In genomic region chr6:5443104-5443863, GRCm38 (mm10) we compare ENCODE assay signal across 8 mouse cellular contexts. TPM values are rescaled to one million over a fixed set of nuclear protein-coding genes. Genes with fewer than 3 reads are reported as not detected.
DNase-seq lines count a peak whose midpoint lies in the region; ATAC-seq and TF ChIP-seq lines count a peak whose summit lies in the region.

No protein-coding gene starts in this region.

- H3K27me3 ChIP-seq in kidney, postnatal 0 days (ENCODE audit: insufficient read depth, low read length), result no peaks in the 10 kb centered on the region
- H3K27me3 ChIP-seq in liver, postnatal 0 days (ENCODE audit: insufficient read depth, low read length), result no peaks in the 10 kb centered on the region

- peak; percentile 78 for DNase-seq in gastrocnemius, adult 18-20 months (ENCODE audit: low spot score)
- no peak for DNase-seq in gastrocnemius, postnatal 14 days
- DNase-seq in adrenal gland, postnatal 14 days, result peak; percentile 38
- DNase-seq in heart, adult 9 months (ENCODE audit: low spot score in 2 of 2), result peak; percentile 59 to 62
- DNase-seq in kidney, postnatal 0 days (ENCODE audit: low spot score), result peak; percentile 55
- DNase-seq in liver, postnatal 0 days, result peak; percentile 22
- DNase-seq in urinary bladder, postnatal 36 days (ENCODE audit: low spot score in 2 of 2), result peak; percentile 33 to 57
- DNase-seq in MN1 (ENCODE audit: low spot score), result no peak

- no peak overlapping the region for H3K4me3 ChIP-seq in kidney, postnatal 0 days (replicated peaks; ENCODE audit: low read depth, low read length)
- H3K4me3 ChIP-seq in liver, postnatal 0 days (ENCODE audit: low read depth, low read length), result no peak overlapping the region

- no peak; the same call in 1 of the 2 replicates for TF ChIP-seq EP300 in liver, postnatal 0 days (IDR thresholded peaks at IDR 0.05; ENCODE audit: low read depth)

- H3K27ac ChIP-seq in kidney, postnatal 0 days, result no peak overlapping the region
- peak overlapping the region; percentile 68 for H3K27ac ChIP-seq in liver, postnatal 0 days (ENCODE audit: low read depth)

- intact Hi-C loops in gastrocnemius, postnatal 14 days (cut with DNase I; ENCODE audit: low total_unique reads), result no loop called here

- ATAC-seq in kidney, postnatal 0 days (replicated peaks; ENCODE audit: low FRiP score, low read depth), result no peak
- peak; percentile 81 for ATAC-seq in liver, postnatal 0 days

- 0 out of 2 replicates have a peak overlapping the region, but pooled peaks have one; percentile 32 for H3K4me2 ChIP-seq in kidney, postnatal 0 days (ENCODE audit: low read length)
- H3K4me2 ChIP-seq in liver, postnatal 0 days (ENCODE audit: low read depth, low read length), result peak overlapping the region; percentile 36

- no peak for TF ChIP-seq CTCF in kidney, postnatal 0 days (IDR thresholded peaks at IDR 0.05; ENCODE audit: low read depth)
- no peak for TF ChIP-seq CTCF in liver, postnatal 0 days (IDR thresholded peaks at IDR 0.05; ENCODE audit: low read depth)

- peaks cover 5% of the 10 kb centered on the region; the same call in 1 of the 2 replicates for H3K4me1 ChIP-seq in kidney, postnatal 0 days (replicated peaks; ENCODE audit: insufficient read depth, low read length)
- peaks cover 8% of the 10 kb centered on the region; the same call in 1 of the 2 replicates for H3K4me1 ChIP-seq in liver, postnatal 0 days (ENCODE audit: insufficient read depth)

- WGBS in kidney, postnatal 0 days, result 30% methylated on average over 13 of the region's 13 CpGs
- WGBS in liver, postnatal 0 days (ENCODE audit: insufficient replicate concordance), result 30% methylated on average over 13 of the region's 13 CpGs

- no peak overlapping the region for H3K9ac ChIP-seq in kidney, postnatal 0 days (ENCODE audit: low read depth, low read length)
- H3K9ac ChIP-seq in liver, postnatal 0 days (replicated peaks), result no peak overlapping the region

- H3K9me3 ChIP-seq in kidney, postnatal 0 days (replicated peaks; ENCODE audit: low read length), result no peaks in the 10 kb centered on the region
- no peaks in the 10 kb centered on the region for H3K9me3 ChIP-seq in liver, postnatal 0 days (ENCODE audit: low read length)

- H3K36me3 ChIP-seq in kidney, postnatal 0 days (ENCODE audit: insufficient read depth, low read length), result no peaks in the 10 kb centered on the region
- H3K36me3 ChIP-seq in liver, postnatal 0 days (replicated peaks; ENCODE audit: insufficient read depth, low read length), result no peaks in the 10 kb centered on the region

RNA-seq across cellular contexts. Expression of gene Pdk4, which starts 52.8 kb away (rescaled TPM):
- total RNA-seq in gastrocnemius, adult 18-20 months (2021), result 1,000 to 10,000 TPM in 1 of 2 experiments, 100 to 1,000 TPM in 1; 758 to 1,312 TPM
- total RNA-seq in gastrocnemius, postnatal 14 days (2021), result 1,000 to 10,000 TPM in 1 of 2 experiments, 100 to 1,000 TPM in 1; 316 to 1,979 TPM
- total RNA-seq in adrenal gland, postnatal 14 days (2021), result 533 and 734 TPM in 2 replicates
- polyA plus RNA-seq in kidney, postnatal 0 days (2015; fragmentation: Nextera tagmentation; extraction: Ambion mirVana), result 14.5 and 15.9 TPM in 2 replicates
- 9.7 and 10.0 TPM in 2 replicates for polyA plus RNA-seq in liver, postnatal 0 days (2015; fragmentation: Nextera tagmentation; extraction: Ambion mirVana)

Comparison
In these comparisons a context has a peak if more than half of its experiments do, and no peak if none do; other contexts are left out.
1. DNase-seq: peak in gastrocnemius, adult 18-20 months (single experiment), adrenal gland, postnatal 14 days (single experiment), heart, adult 9 months (2 of 2), kidney, postnatal 0 days (single experiment), liver, postnatal 0 days (single experiment) and urinary bladder, postnatal 36 days (2 of 2); none in gastrocnemius, postnatal 14 days (single experiment) and MN1 (single experiment).